Mouse (Mus musculus): ENCODE results near the gene Nell2. TPM values are rescaled to one million over a fixed set of nuclear protein-coding genes. Genes with fewer than 3 reads are reported as not detected.

Gene Nell2
- polyA plus RNA-seq, 1 experiment from 2014 or later = 67.0 TPM

- no peaks in the 10 kb centered on the region for H3K9me3 ChIP-seq (ENCODE audit: control insufficient read depth, low read length)
- H3K27ac ChIP-seq (ENCODE audit: low read depth, low read length) = no peak overlapping the region
- no peak for DNase-seq (ENCODE audit: low spot score)
- H3K27me3 ChIP-seq (ENCODE audit: control insufficient read depth, insufficient read depth, low read length) = no peaks in the 10 kb centered on the region
- no peaks in the 10 kb centered on the region for H3K4me1 ChIP-seq (replicated peaks; ENCODE audit: control insufficient read depth, insufficient read depth, low read length)
- no peak overlapping the region for H3K9ac ChIP-seq (ENCODE audit: low read length)
- no peaks in the 10 kb centered on the region for H3K36me3 ChIP-seq (ENCODE audit: control insufficient read depth, insufficient read depth, low read length)
- WGBS = 80% methylated on average over 5 of the region's 5 CpGs
- H3K4me2 ChIP-seq (ENCODE audit: low read depth, low read length, severe bottlenecking) = no peak overlapping the region
- H3K4me3 ChIP-seq (ENCODE audit: low read depth, low read length) = no peak overlapping the region
- no peak for ATAC-seq (replicated peaks; ENCODE audit: low FRiP score)
Observed at GRCm38 (mm10) chr15:95492201-95492600, 36.2 kb downstream of the Nell2 start.

DNA sequence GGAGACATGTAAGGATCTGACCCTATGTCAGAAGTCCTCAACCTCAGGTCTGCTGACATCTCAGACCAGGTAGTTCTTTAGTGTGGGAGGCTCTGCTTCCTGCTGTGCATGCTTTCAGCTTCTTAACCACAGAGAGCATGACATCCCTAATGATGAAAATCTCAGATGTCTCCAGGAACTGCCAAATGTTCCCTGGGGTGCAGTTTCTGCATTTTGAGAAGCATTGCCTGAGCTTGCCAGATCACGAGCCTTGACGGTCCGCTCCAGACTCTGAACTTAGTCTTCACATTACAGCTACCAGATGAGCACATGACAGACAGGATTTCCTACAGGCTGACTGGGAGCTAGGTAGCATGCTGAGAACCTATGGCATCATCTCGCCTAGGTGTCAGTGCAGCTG is 39.2 kb downstream of the Nell2 start:
- ATAC-seq (replicated peaks; ENCODE audit: low FRiP score) (no peak), DNase-seq (ENCODE audit: low spot score) (no peak)
- 90% methylated on average over 4 of the region's 4 CpGs for WGBS
- Histone ChIP-seq H3K4me3 (ENCODE audit: low read depth, low read length) (no peak overlapping the region), H3K27ac (ENCODE audit: low read depth, low read length) (no peak overlapping the region), H3K9ac (ENCODE audit: low read length) (no peak overlapping the region), H3K4me1 (replicated peaks; ENCODE audit: control insufficient read depth, insufficient read depth, low read length) (no peaks in the 10 kb centered on the region), H3K36me3 (ENCODE audit: control insufficient read depth, insufficient read depth, low read length) (no peaks in the 10 kb centered on the region), H3K9me3 (ENCODE audit: control insufficient read depth, low read length) (no peaks in the 10 kb centered on the region), H3K27me3 (ENCODE audit: control insufficient read depth, insufficient read depth, low read length) (no peaks in the 10 kb centered on the region), H3K4me2 (ENCODE audit: low read depth, low read length, severe bottlenecking) (no peak overlapping the region)

- ATAC-seq (replicated peaks; ENCODE audit: low FRiP score) (no peak), DNase-seq (ENCODE audit: low spot score) (no peak)
- Histone ChIP-seq H3K9me3 (ENCODE audit: control insufficient read depth, low read length) (no peaks in the 10 kb centered on the region), H3K27ac (ENCODE audit: low read depth, low read length) (no peak overlapping the region), H3K4me1 (replicated peaks; ENCODE audit: control insufficient read depth, insufficient read depth, low read length) (no peaks in the 10 kb centered on the region), H3K36me3 (ENCODE audit: control insufficient read depth, insufficient read depth, low read length) (no peaks in the 10 kb centered on the region), H3K4me3 (ENCODE audit: low read depth, low read length) (no peak overlapping the region), H3K27me3 (ENCODE audit: control insufficient read depth, insufficient read depth, low read length) (no peaks in the 10 kb centered on the region), H3K9ac (ENCODE audit: low read length) (no peak overlapping the region), H3K4me2 (ENCODE audit: low read depth, low read length, severe bottlenecking) (no peak overlapping the region)
- 86% methylated on average over 5 of the region's 5 CpGs for WGBS
Observed at GRCm38 (mm10) chr15:95487961-95488360, 40.4 kb downstream of the Nell2 start.

DNA sequence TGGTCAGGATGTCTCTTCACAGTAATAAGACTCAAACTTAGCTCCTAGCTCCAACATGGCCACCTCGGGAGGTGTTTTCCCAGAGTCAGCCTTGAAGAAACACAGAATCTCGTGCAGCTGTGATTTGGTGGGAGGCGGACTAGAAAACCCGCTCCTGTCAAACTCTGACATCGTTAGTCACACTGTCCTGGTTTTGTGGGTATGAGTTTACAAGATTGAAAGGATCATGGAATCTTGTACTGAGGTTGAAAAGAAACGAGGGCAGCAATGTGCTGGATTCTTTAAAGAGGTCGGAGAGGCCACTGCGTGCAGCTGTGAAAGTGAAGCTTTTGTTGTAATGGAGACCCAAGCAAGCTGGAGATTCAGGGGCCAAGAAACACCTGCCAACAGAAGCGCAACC is 46.4 kb downstream of the Nell2 start:
- Histone ChIP-seq H3K4me3 (ENCODE audit: low read depth, low read length) (no peak overlapping the region), H3K27ac (ENCODE audit: low read depth, low read length) (no peak overlapping the region), H3K4me2 (ENCODE audit: low read depth, low read length, severe bottlenecking) (no peak overlapping the region), H3K9me3 (ENCODE audit: control insufficient read depth, low read length) (no peaks in the 10 kb centered on the region), H3K27me3 (ENCODE audit: control insufficient read depth, insufficient read depth, low read length) (no peaks in the 10 kb centered on the region), H3K4me1 (replicated peaks; ENCODE audit: control insufficient read depth, insufficient read depth, low read length) (peaks cover 3% of the 10 kb centered on the region; the same call in 1 of the 2 replicates), H3K9ac (ENCODE audit: low read length) (no peak overlapping the region), H3K36me3 (ENCODE audit: control insufficient read depth, insufficient read depth, low read length) (no peaks in the 10 kb centered on the region)
- no peak for DNase-seq (ENCODE audit: low spot score)
- WGBS = 56% methylated on average over 9 of the region's 9 CpGs
- ATAC-seq (replicated peaks; ENCODE audit: low FRiP score) = no peak

- Histone ChIP-seq H3K4me3 (ENCODE audit: low read depth, low read length) (no peak overlapping the region), H3K4me1 (replicated peaks; ENCODE audit: control insufficient read depth, insufficient read depth, low read length) (peaks cover 3% of the 10 kb centered on the region; the same call in 1 of the 2 replicates), H3K27ac (ENCODE audit: low read depth, low read length) (no peak overlapping the region), H3K9ac (ENCODE audit: low read length) (no peak overlapping the region), H3K9me3 (ENCODE audit: control insufficient read depth, low read length) (no peaks in the 10 kb centered on the region), H3K36me3 (ENCODE audit: control insufficient read depth, insufficient read depth, low read length) (no peaks in the 10 kb centered on the region), H3K27me3 (ENCODE audit: control insufficient read depth, insufficient read depth, low read length) (no peaks in the 10 kb centered on the region), H3K4me2 (ENCODE audit: low read depth, low read length, severe bottlenecking) (no peak overlapping the region)
- 86% methylated on average over 4 of the region's 4 CpGs for WGBS
- ATAC-seq (replicated peaks; ENCODE audit: low FRiP score) = no peak
- no peak for DNase-seq (ENCODE audit: low spot score)
Observed at GRCm38 (mm10) chr15:95481585-95481984, 46.8 kb downstream of the Nell2 start.

- no peak overlapping the region for H3K4me3 ChIP-seq (ENCODE audit: low read depth, low read length)
- ATAC-seq (replicated peaks; ENCODE audit: low FRiP score) (no peak; the same call in 1 of the 2 replicates), DNase-seq (ENCODE audit: low spot score) (no peak)
- H3K27me3 ChIP-seq (ENCODE audit: control insufficient read depth, insufficient read depth, low read length) = no peaks in the 10 kb centered on the region
- no peak overlapping the region for H3K9ac ChIP-seq (ENCODE audit: low read length)
- H3K4me1 ChIP-seq (replicated peaks; ENCODE audit: control insufficient read depth, insufficient read depth, low read length) = no peaks in the 10 kb centered on the region; the same call in 1 of the 2 replicates
- no peaks in the 10 kb centered on the region for H3K9me3 ChIP-seq (ENCODE audit: control insufficient read depth, low read length)
- WGBS = 87% methylated on average over 3 of the region's 3 CpGs
- no peaks in the 10 kb centered on the region for H3K36me3 ChIP-seq (ENCODE audit: control insufficient read depth, insufficient read depth, low read length)
- H3K27ac ChIP-seq (ENCODE audit: low read depth, low read length) = no peak overlapping the region
- H3K4me2 ChIP-seq (ENCODE audit: low read depth, low read length, severe bottlenecking) = no peak overlapping the region
Observed at GRCm38 (mm10) chr15:95476440-95476839, 51.9 kb downstream of the Nell2 start.

DNA sequence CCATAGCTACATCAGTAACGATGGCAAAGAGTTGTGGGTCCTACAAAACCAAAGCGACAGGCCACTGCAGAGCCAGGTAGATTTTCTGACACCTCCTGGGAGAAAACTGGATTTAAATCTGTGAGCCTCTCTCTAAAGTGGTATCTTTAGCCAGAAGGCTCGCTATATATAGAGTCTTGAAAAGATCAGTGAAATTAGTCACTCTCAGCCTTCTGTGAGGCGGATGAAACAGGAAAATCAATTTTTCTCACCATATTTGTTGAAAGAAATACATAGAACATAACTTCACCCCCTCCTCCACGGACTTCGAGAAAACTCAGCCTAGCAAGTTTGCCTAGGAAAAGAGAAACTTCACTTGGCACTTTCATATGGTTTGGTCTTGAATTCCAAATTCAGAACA is 54.4 kb downstream of the Nell2 start:
- DNase-seq (ENCODE audit: low spot score) (no peak), ATAC-seq (replicated peaks; ENCODE audit: low FRiP score) (no peak)
- H3K9ac ChIP-seq (ENCODE audit: low read length) = no peak overlapping the region
- no peaks in the 10 kb centered on the region; the same call in 1 of the 2 replicates for H3K4me1 ChIP-seq (replicated peaks; ENCODE audit: control insufficient read depth, insufficient read depth, low read length)
- no peak overlapping the region for H3K4me3 ChIP-seq (ENCODE audit: low read depth, low read length)
- H3K9me3 ChIP-seq (ENCODE audit: control insufficient read depth, low read length) = no peaks in the 10 kb centered on the region
- H3K36me3 ChIP-seq (ENCODE audit: control insufficient read depth, insufficient read depth, low read length) = no peaks in the 10 kb centered on the region
- 90% methylated on average over 6 of the region's 6 CpGs for WGBS
- no peak overlapping the region for H3K4me2 ChIP-seq (ENCODE audit: low read depth, low read length, severe bottlenecking)
- H3K27me3 ChIP-seq (ENCODE audit: control insufficient read depth, insufficient read depth, low read length) = no peaks in the 10 kb centered on the region
- H3K27ac ChIP-seq (ENCODE audit: low read depth, low read length) = no peak overlapping the region

DNA sequence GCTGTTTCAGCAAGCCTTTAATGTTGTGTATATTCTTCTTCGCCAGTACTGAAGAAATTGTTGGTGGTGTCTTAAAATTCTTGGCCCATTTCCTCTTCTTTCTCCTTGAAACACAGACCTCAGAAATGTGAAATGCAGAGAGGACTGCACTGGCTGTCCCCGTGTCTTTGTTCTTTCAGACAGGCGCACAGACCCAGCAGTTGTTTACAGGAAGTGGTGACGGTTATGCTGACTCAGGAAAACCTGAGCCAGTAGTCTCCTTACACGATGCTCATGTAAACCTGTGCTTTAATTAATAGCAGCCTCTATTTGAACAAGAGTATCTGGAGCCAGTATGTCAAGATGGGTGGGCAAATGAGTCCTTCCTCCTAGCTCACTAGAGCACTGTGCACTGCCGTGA is 61.2 kb downstream of the Nell2 start:
- H3K9ac ChIP-seq (ENCODE audit: low read length) = no peak overlapping the region
- H3K9me3 ChIP-seq (ENCODE audit: control insufficient read depth, low read length) = no peaks in the 10 kb centered on the region
- H3K4me1 ChIP-seq (replicated peaks; ENCODE audit: control insufficient read depth, insufficient read depth, low read length) = no peaks in the 10 kb centered on the region
- no peak overlapping the region for H3K27ac ChIP-seq (ENCODE audit: low read depth, low read length)
- ATAC-seq (replicated peaks; ENCODE audit: low FRiP score) (no peak), DNase-seq (ENCODE audit: low spot score) (no peak)
- H3K27me3 ChIP-seq (ENCODE audit: control insufficient read depth, insufficient read depth, low read length) = no peaks in the 10 kb centered on the region
- H3K4me3 ChIP-seq (ENCODE audit: low read depth, low read length) = no peak overlapping the region
- H3K36me3 ChIP-seq (ENCODE audit: control insufficient read depth, insufficient read depth, low read length) = no peaks in the 10 kb centered on the region
- H3K4me2 ChIP-seq (ENCODE audit: low read depth, low read length, severe bottlenecking) = no peak overlapping the region
- 80% methylated on average over 6 of the region's 6 CpGs for WGBS

DNA sequence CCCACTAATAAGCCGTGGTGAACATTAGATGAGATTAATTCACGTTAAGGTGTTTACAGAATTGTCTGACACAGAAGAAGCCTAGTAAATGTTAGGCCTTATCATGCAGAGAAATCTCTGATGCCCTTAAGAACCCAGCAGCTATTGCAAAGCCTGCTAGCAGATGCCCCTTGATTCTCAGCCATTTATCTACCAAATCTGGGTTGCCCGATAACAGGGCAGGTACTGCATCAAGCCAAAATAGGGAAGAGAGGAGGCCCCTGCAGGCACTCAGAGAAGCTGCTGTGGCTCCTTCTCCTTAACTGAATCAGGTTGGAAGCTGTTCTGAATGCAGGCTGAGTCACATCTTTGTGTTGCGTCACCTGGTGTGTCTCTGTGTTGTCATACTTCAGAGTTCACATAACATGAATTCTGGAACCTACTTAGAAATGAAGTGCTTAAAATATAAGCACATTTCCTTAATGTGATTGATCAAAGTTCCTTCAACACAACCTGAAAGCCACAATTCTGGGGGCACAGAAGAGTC is 68.3 kb downstream of the Nell2 start:
- no peak overlapping the region for H3K27ac ChIP-seq (ENCODE audit: low read depth, low read length)
- no peak for DNase-seq (ENCODE audit: low spot score)
- ATAC-seq (replicated peaks; ENCODE audit: low FRiP score) = no peak

More for the DNA sequence above, 68.3 kb downstream of the Nell2 start:
- no peaks in the 10 kb centered on the region for H3K9me3 ChIP-seq (ENCODE audit: control insufficient read depth, low read length)
- H3K9ac ChIP-seq (ENCODE audit: low read length) = no peak overlapping the region
- no peaks in the 10 kb centered on the region for H3K27me3 ChIP-seq (ENCODE audit: control insufficient read depth, insufficient read depth, low read length)
- no peak overlapping the region for H3K4me2 ChIP-seq (ENCODE audit: low read depth, low read length, severe bottlenecking)
- H3K36me3 ChIP-seq (ENCODE audit: control insufficient read depth, insufficient read depth, low read length) = no peaks in the 10 kb centered on the region
- H3K4me1 ChIP-seq (replicated peaks; ENCODE audit: control insufficient read depth, insufficient read depth, low read length) = no peaks in the 10 kb centered on the region
- no peak overlapping the region for H3K4me3 ChIP-seq (ENCODE audit: low read depth, low read length)
- 89% methylated on average over 4 of the region's 4 CpGs for WGBS

Measured in forebrain, embryonic 11.5 days (tissue).